Mouse (Mus musculus): ENCODE data around the gene Tom1. TPM values are rescaled to one million over a fixed set of nuclear protein-coding genes. Genes with fewer than 3 reads are reported as not detected.

Gene Tom1
- polyA plus RNA-seq, 1 experiment from 2014 or later: 38.4 TPM

DNA sequence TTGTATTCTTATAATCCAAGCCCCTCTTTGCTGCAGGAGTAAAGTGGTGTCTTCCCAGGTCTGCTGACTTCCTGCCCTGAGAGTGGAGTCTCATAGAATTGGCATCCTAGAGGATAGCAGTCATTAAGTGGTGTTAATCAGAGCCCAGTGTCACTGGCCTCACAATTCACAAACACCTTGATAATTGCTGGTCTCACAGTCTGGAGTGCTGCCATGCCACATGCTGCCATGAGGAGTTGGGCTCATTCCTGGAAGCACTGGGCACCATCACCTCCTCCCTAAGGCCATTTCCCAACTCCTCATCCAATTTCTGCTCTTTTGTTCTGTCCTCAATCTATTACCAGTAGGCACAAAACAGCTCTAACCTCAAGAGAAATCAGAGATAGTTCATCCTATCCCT, 2.1 kb downstream of the Tom1 start:
- Histone ChIP-seq H3K4me3 (replicated peaks; ENCODE audit: low read depth, low read length) (no peak overlapping the region), H3K4me2 (ENCODE audit: low read length) (no peak overlapping the region), H3K36me3 (ENCODE audit: insufficient read depth, low read length) (no peaks in the 10 kb centered on the region), H3K4me1 (replicated peaks; ENCODE audit: insufficient read depth, low read length) (peaks cover 10% of the 10 kb centered on the region; the same call in 1 of the 2 replicates), H3K27me3 (ENCODE audit: insufficient read depth, low read length) (no peaks in the 10 kb centered on the region), H3K27ac (no peak overlapping the region), H3K9me3 (replicated peaks; ENCODE audit: low read length) (no peaks in the 10 kb centered on the region), H3K9ac (ENCODE audit: low read depth, low read length) (no peak overlapping the region)
- ATAC-seq (replicated peaks; ENCODE audit: low FRiP score, low read depth): no peak
- DNase-seq (ENCODE audit: low spot score): no peak
- no peak for TF ChIP-seq CTCF (IDR thresholded peaks at IDR 0.05; ENCODE audit: low read depth)

DNA sequence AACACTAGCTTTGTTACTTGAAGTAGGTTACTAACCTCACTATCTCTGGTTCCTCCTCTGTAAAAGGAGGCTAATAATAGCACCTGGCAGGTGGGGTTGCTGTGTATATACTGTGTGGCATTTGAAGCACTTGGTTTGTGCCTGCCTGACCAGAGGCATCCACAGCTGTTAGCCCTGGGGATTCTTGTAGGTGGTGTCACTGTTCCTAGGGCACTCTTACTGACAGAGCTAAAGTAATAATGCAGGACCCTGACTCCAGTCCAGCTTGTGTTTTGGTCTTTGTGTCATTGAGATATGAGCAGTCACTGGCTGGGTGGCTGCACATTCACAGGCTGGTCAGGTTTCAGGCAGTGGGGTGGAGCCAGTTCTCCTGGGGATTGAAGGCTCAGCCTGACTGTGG, 5.0 kb downstream of the Tom1 start:
- Histone ChIP-seq H3K9ac (ENCODE audit: low read depth, low read length) (no peak overlapping the region), H3K27ac (0 out of 2 replicates have a peak overlapping the region, but pooled peaks have one; percentile 21), H3K4me2 (ENCODE audit: low read length) (no peak overlapping the region), H3K9me3 (replicated peaks; ENCODE audit: low read length) (no peaks in the 10 kb centered on the region), H3K4me3 (replicated peaks; ENCODE audit: low read depth, low read length) (no peak overlapping the region), H3K36me3 (ENCODE audit: insufficient read depth, low read length) (no peaks in the 10 kb centered on the region), H3K4me1 (replicated peaks; ENCODE audit: insufficient read depth, low read length) (peaks cover 10% of the 10 kb centered on the region; the same call in 1 of the 2 replicates), H3K27me3 (ENCODE audit: insufficient read depth, low read length) (no peaks in the 10 kb centered on the region)
- no peak for TF ChIP-seq CTCF (IDR thresholded peaks at IDR 0.05; ENCODE audit: low read depth)
- ATAC-seq (replicated peaks; ENCODE audit: low FRiP score, low read depth): no peak
- peak; percentile 51 for DNase-seq (ENCODE audit: low spot score)

DNA sequence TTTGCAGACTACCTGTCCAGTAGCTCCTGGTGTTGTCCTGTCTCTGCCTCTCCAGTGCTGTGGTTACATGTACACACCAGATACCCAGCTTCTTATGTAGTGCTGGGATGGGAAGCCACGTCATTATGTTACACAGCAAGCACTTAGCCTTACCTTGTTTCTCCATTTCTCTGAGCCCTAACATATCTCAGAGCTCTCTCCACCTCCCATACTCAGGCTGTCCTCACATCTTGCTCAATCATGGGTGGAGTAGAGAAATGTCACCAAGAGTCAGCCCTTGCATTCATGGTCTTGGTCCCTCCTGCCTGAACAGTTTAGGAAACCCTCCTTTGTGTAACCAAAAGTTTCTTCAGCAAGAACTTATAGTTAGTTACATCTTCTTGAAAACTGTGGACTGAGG, 6.2 kb downstream of the Tom1 start:
- 71% methylated on average over 1 of the region's 1 CpGs for WGBS
- H3K27me3 ChIP-seq (ENCODE audit: insufficient read depth, low read length): no peaks in the 10 kb centered on the region
- DNase-seq (ENCODE audit: low spot score): no peak
- H3K27ac ChIP-seq: no peak overlapping the region
- H3K9ac ChIP-seq (ENCODE audit: low read depth, low read length): no peak overlapping the region
- no peak overlapping the region for H3K4me2 ChIP-seq (ENCODE audit: low read length)
- peaks cover 6% of the 10 kb centered on the region; the same call in 1 of the 2 replicates for H3K4me1 ChIP-seq (replicated peaks; ENCODE audit: insufficient read depth, low read length)
- no peaks in the 10 kb centered on the region for H3K36me3 ChIP-seq (ENCODE audit: insufficient read depth, low read length)
- no peaks in the 10 kb centered on the region for H3K9me3 ChIP-seq (replicated peaks; ENCODE audit: low read length)
- no peak overlapping the region for H3K4me3 ChIP-seq (replicated peaks; ENCODE audit: low read depth, low read length)
- TF ChIP-seq CTCF (IDR thresholded peaks at IDR 0.05; ENCODE audit: low read depth): no peak
- ATAC-seq (replicated peaks; ENCODE audit: low FRiP score, low read depth): no peak

DNA sequence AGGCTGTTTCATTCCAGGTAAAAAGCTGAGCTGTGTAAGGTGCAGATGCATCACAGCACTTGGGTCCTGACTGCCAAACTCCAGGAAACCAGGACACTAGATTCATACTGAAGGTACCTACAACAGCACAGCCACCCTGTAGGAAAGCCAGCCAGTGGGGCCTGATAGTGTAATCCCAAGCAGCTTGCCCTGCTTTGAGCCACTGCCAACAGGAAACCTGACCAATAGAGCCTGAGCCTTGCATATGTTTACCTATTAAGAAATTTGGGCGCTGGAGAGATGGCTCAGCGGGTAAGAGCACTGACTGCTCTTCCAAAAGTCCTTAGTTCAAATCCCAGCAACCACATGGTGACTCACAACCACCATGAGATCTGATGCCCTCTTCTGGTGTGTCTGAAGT, 8.7 kb downstream of the Tom1 start:
- Histone ChIP-seq H3K9me3 (replicated peaks; ENCODE audit: low read length) (no peaks in the 10 kb centered on the region), H3K27ac (no peak overlapping the region)

DNA sequence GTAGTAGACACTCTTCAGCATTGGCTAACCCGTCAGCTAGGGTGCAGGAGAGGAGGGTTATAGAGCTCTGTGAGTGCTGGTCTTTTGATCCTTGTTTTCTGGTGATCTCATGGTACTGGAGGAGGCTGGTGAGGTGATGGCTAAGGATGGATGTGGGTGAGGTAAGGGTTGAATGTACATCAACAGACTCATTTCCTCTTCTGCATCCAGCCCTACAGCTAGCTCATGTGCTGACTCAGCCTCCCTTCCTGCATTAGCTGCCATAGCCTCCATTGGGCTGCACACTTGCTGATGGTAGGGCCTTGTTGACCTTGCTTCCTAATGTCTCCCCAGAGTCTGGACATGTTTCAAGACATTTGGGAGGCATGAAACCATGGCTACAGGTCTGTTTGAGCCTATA, 9.5 kb downstream of the Tom1 start:
- Histone ChIP-seq H3K4me1 (replicated peaks; ENCODE audit: insufficient read depth, low read length) (0 out of 2 replicates have a peak, but pooled peaks cover 3% of the 10 kb centered on the region), H3K4me3 (replicated peaks; ENCODE audit: low read depth, low read length) (no peak overlapping the region), H3K4me2 (ENCODE audit: low read length) (no peak overlapping the region), H3K27ac (no peak overlapping the region), H3K27me3 (ENCODE audit: insufficient read depth, low read length) (no peaks in the 10 kb centered on the region), H3K9ac (ENCODE audit: low read depth, low read length) (no peak overlapping the region), H3K36me3 (ENCODE audit: insufficient read depth, low read length) (no peaks in the 10 kb centered on the region), H3K9me3 (replicated peaks; ENCODE audit: low read length) (no peaks in the 10 kb centered on the region)
- 60% methylated on average over 1 of the region's 1 CpGs for WGBS
- TF ChIP-seq CTCF (IDR thresholded peaks at IDR 0.05; ENCODE audit: low read depth): no peak
- ATAC-seq (replicated peaks; ENCODE audit: low FRiP score, low read depth) (no peak), DNase-seq (ENCODE audit: low spot score) (no peak)

More for the DNA sequence above, 8.7 kb downstream of the Tom1 start:
- Histone ChIP-seq H3K4me1 (replicated peaks; ENCODE audit: insufficient read depth, low read length) (0 out of 2 replicates have a peak, but pooled peaks cover 3% of the 10 kb centered on the region), H3K4me2 (ENCODE audit: low read length) (no peak overlapping the region), H3K36me3 (ENCODE audit: insufficient read depth, low read length) (no peaks in the 10 kb centered on the region), H3K4me3 (replicated peaks; ENCODE audit: low read depth, low read length) (no peak overlapping the region), H3K27me3 (ENCODE audit: insufficient read depth, low read length) (no peaks in the 10 kb centered on the region), H3K9ac (ENCODE audit: low read depth, low read length) (no peak overlapping the region)
- no peak for TF ChIP-seq CTCF (IDR thresholded peaks at IDR 0.05; ENCODE audit: low read depth)
- no peak for DNase-seq (ENCODE audit: low spot score)
- WGBS: 77% methylated on average over 2 of the region's 2 CpGs
- ATAC-seq (replicated peaks; ENCODE audit: low FRiP score, low read depth): no peak

DNA sequence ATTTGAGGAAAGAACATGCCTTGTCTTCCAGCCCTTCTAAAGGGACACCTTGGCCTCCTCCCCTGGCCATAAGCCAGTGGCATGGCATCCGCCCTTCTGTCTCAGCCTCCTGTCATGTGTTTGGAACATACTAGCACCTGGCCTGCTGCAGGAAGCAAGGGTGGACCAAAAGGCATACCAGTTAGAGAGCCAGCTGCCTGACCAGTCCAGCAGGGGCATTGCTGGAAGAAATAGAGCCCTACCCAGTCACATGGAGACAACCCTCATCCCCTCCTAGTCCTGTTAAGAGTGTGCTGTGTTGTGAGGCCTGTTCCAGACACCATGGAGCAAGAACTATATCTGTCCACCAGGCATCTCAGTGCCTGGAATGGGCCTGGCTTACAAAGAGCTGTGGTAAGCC, 12.8 kb downstream of the Tom1 start:
- DNase-seq (ENCODE audit: low spot score) (no peak), ATAC-seq (replicated peaks; ENCODE audit: low FRiP score, low read depth) (no peak)
- H3K9me3 ChIP-seq (replicated peaks; ENCODE audit: low read length): no peaks in the 10 kb centered on the region
- H3K4me2 ChIP-seq (ENCODE audit: low read length): no peak overlapping the region
- H3K9ac ChIP-seq (ENCODE audit: low read depth, low read length): no peak overlapping the region
- no peaks in the 10 kb centered on the region for H3K27me3 ChIP-seq (ENCODE audit: insufficient read depth, low read length)
- TF ChIP-seq CTCF (IDR thresholded peaks at IDR 0.05; ENCODE audit: low read depth): no peak
- WGBS: 92% methylated on average over 1 of the region's 1 CpGs
- no peak overlapping the region for H3K27ac ChIP-seq
- H3K4me3 ChIP-seq (replicated peaks; ENCODE audit: low read depth, low read length): no peak overlapping the region
- no peaks in the 10 kb centered on the region for H3K4me1 ChIP-seq (replicated peaks; ENCODE audit: insufficient read depth, low read length)
- no peaks in the 10 kb centered on the region for H3K36me3 ChIP-seq (ENCODE audit: insufficient read depth, low read length)

DNA sequence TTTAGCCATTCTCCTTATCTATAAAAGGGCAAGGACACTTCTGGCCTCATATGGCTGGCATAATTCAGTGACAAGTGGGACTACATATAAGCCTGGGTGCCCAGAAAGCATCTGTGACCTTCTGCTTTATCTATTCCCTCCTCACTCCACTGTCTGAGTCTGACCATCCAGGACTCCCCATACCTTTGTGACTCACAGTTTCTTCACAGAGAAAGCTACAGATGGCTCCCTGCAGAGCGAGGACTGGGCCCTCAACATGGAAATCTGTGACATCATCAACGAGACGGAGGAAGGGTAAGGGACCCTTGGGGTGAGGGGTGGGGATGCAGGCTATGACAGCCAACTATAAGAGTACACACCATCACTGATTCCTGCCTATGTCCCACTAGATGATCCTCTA, 14.3 kb downstream of the Tom1 start:
- WGBS: 93% methylated on average over 3 of the region's 3 CpGs
- no peak for ATAC-seq (replicated peaks; ENCODE audit: low FRiP score, low read depth)

More for the DNA sequence above, 14.3 kb downstream of the Tom1 start:
- no peak for DNase-seq (ENCODE audit: low spot score)
- Histone ChIP-seq H3K27me3 (ENCODE audit: insufficient read depth, low read length) (no peaks in the 10 kb centered on the region), H3K4me3 (replicated peaks; ENCODE audit: low read depth, low read length) (no peak overlapping the region), H3K9ac (ENCODE audit: low read depth, low read length) (no peak overlapping the region), H3K36me3 (ENCODE audit: insufficient read depth, low read length) (no peaks in the 10 kb centered on the region), H3K27ac (no peak overlapping the region), H3K4me1 (replicated peaks; ENCODE audit: insufficient read depth, low read length) (no peaks in the 10 kb centered on the region), H3K9me3 (replicated peaks; ENCODE audit: low read length) (no peaks in the 10 kb centered on the region), H3K4me2 (ENCODE audit: low read length) (no peak overlapping the region)
- no peak for TF ChIP-seq CTCF (IDR thresholded peaks at IDR 0.05; ENCODE audit: low read depth)
